7 mouse cellular contexts compared by ENCODE assay signal in genomic region chr3:37875331-37876015, GRCm38 (mm10).
DNase-seq lines count a peak whose midpoint lies in the region; ATAC-seq and TF ChIP-seq lines count a peak whose summit lies in the region.

No protein-coding gene starts in this region.

- H3K9ac ChIP-seq in intestine, postnatal 0 days (ENCODE audit: low read depth, low read length): no peak overlapping the region

- no peak for TF ChIP-seq CTCF in intestine, postnatal 0 days (IDR thresholded peaks at IDR 0.05; ENCODE audit: low read depth)

- no peaks in the 10 kb centered on the region for H3K9me3 ChIP-seq in intestine, postnatal 0 days (ENCODE audit: control insufficient read depth)

- WGBS in intestine, postnatal 0 days: 38% methylated on average over 6 of the region's 6 CpGs

- H3K4me1 ChIP-seq in brown adipose tissue, adult 24 weeks (ENCODE audit: control insufficient read depth, insufficient read depth, insufficient read length, low read length): peaks cover 30% of the 10 kb centered on the region
- 0 out of 2 replicates have a peak, but pooled peaks cover 6% of the 10 kb centered on the region for H3K4me1 ChIP-seq in intestine, postnatal 0 days (replicated peaks; ENCODE audit: control insufficient read depth, insufficient read depth, low read length)

- peak; percentile 83 to 88 for DNase-seq in adrenal gland, adult (ENCODE audit: inconsistent age in 2 of 2, low spot score in 1 of 2)
- DNase-seq in heart, adult 18-20 months: peak; percentile 86 to 91
- DNase-seq in lung, adult 18-20 months: peak; percentile 69 to 76
- peak; percentile 13 for DNase-seq in ovary, postnatal 10 days (ENCODE audit: low spot score)
- DNase-seq in spleen, postnatal 10 days (ENCODE audit: low spot score in 2 of 2): no peak

- no peak overlapping the region for H3K4me3 ChIP-seq in brown adipose tissue, adult 24 weeks (ENCODE audit: insufficient read depth, low read depth, low read length)
- H3K4me3 ChIP-seq in intestine, postnatal 0 days (ENCODE audit: low read depth, low read length): no peak overlapping the region

- peak overlapping the region; percentile 90 for H3K27ac ChIP-seq in brown adipose tissue, adult 24 weeks (replicated peaks; ENCODE audit: low read depth, low read length)
- peak overlapping the region; percentile 67 for H3K27ac ChIP-seq in intestine, postnatal 0 days (ENCODE audit: low read depth, low read length)

- no peak overlapping the region for H3K4me2 ChIP-seq in intestine, postnatal 0 days (replicated peaks; ENCODE audit: low read depth)

- H3K36me3 ChIP-seq in intestine, postnatal 0 days (ENCODE audit: control insufficient read depth, insufficient read depth): no peaks in the 10 kb centered on the region

- H3K27me3 ChIP-seq in intestine, postnatal 0 days (replicated peaks; ENCODE audit: control insufficient read depth, insufficient read depth, low read length): no peaks in the 10 kb centered on the region

- ATAC-seq in intestine, postnatal 0 days: peak; percentile 64

Comparison
In these comparisons a context has a peak if more than half of its experiments do, and no peak if none do; other contexts are left out.
1. DNase-seq: peak in adrenal gland, adult (2 of 2), heart, adult 18-20 months (2 of 2), lung, adult 18-20 months (2 of 2) and ovary, postnatal 10 days (single experiment); none in spleen, postnatal 10 days (0 of 2).